Mouse (Mus musculus): ENCODE data around the gene Chuk. TPM values are rescaled to one million over a fixed set of nuclear protein-coding genes. Genes with fewer than 3 reads are reported as not detected.

Chuk gene
- polyA plus RNA-seq, 1 experiment from 2014 or later: 45.9 TPM

DNA sequence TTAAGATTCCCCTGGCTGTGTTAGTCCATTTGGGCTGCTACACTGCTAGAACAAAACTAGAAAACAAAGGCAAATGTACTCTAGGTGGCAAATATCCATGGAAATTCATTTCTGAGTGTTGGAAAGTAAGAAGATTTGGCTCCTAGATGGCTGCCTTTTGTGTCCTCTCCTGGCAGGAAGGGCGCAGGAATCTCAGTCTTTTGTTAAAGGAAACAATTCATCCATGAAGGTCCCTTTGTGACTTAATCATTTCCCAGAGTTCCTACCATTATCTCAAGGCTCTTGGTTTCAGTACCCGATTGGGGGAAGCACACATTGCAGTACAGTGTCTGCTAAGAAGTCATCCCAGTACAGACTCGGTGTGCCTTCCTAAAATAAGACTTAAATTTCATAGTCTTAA, 21.0 kb downstream of the Chuk start:
- H3K27ac ChIP-seq (replicated peaks): no peak overlapping the region
- H3K4me3 ChIP-seq: no peak overlapping the region
- 55% methylated on average over 3 of the region's 3 CpGs for WGBS
- DNase-seq (ENCODE audit: low spot score): no peak
- no peaks in the 10 kb centered on the region for H3K9me3 ChIP-seq
- no peaks in the 10 kb centered on the region for H3K4me1 ChIP-seq
- no peaks in the 10 kb centered on the region for H3K27me3 ChIP-seq (replicated peaks; ENCODE audit: low read depth, poor library complexity, severe bottlenecking)
- H3K36me3 ChIP-seq (replicated peaks): peaks cover 89% of the 10 kb centered on the region

DNA sequence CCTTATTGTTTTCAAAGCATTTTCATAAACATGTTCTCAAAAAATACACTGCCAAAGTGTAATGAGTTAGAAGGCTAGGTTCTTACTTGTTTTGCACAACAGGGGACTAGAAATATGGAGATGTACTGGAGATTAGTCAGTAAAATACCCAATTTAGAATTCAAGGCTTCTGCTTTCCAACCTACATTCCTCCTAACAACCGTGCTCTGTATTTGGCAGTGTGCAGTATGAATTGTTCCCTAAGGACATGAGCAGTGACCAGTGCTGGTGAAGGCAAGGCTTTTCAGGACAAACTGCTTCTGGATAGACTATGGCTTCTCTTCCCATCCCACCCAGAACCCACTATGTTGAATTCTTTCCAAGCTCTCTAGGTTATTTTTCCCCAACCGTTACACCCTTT, 26.4 kb downstream of the Chuk start:
- WGBS: 95% methylated on average over 2 of the region's 2 CpGs
- no peaks in the 10 kb centered on the region for H3K27me3 ChIP-seq (replicated peaks; ENCODE audit: low read depth, poor library complexity, severe bottlenecking)
- H3K4me3 ChIP-seq: no peak overlapping the region
- peaks cover 91% of the 10 kb centered on the region for H3K36me3 ChIP-seq (replicated peaks)
- DNase-seq (ENCODE audit: low spot score): no peak
- H3K27ac ChIP-seq (replicated peaks): no peak overlapping the region
- H3K9me3 ChIP-seq: no peaks in the 10 kb centered on the region
- 0 out of 2 replicates have a peak, but pooled peaks cover 4% of the 10 kb centered on the region for H3K4me1 ChIP-seq

DNA sequence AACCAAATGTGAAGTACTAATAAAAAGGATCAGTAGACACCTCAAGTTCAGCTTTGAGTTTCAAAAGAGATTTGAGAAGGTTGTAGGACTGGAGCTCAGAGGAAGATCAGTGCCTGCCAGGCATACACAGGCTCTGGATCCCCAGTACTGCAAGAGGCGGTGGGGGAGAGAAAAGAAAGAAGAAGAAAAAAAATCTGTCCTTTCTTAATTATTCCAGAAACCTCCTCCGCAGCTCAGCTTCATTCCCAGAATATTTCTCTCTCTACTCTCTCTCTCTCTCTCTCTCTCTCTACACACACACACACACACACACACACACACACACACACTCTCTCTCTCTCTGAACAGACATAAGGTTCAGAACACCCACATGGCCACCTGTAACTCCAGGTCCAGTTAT, 27.3 kb downstream of the Chuk start:
- Histone ChIP-seq H3K9me3 (no peaks in the 10 kb centered on the region), H3K4me1 (0 out of 2 replicates have a peak, but pooled peaks cover 4% of the 10 kb centered on the region), H3K27me3 (replicated peaks; ENCODE audit: low read depth, poor library complexity, severe bottlenecking) (no peaks in the 10 kb centered on the region), H3K27ac (replicated peaks) (no peak overlapping the region), H3K36me3 (replicated peaks) (peaks cover 95% of the 10 kb centered on the region), H3K4me3 (no peak overlapping the region)
- DNase-seq (ENCODE audit: low spot score): no peak
- 86% methylated on average over 2 of the region's 2 CpGs for WGBS

DNA sequence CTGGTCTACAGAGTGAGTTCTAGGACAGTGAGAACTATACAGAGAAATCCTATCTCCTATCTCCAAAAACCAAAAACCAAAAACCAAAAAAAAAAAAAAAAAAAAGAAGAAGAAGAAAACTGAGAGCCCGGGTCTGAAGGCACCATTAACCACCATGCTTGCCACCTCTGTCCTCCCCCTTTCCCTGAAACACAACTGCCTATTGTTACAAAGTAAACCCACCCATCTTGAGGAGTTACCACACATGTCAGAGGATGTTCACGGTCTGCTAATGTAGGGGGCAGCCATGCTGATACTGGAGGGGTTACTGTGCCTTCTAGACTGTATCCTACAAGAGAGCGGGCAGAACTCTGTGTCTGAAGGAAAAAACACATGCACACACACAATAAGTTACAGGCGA, 30.3 kb downstream of the Chuk start:
- H3K36me3 ChIP-seq (replicated peaks): peaks cover 81% of the 10 kb centered on the region
- H3K9me3 ChIP-seq: no peaks in the 10 kb centered on the region
- 0 out of 2 replicates have a peak, but pooled peaks cover 4% of the 10 kb centered on the region for H3K4me1 ChIP-seq
- no peak overlapping the region for H3K27ac ChIP-seq (replicated peaks)
- no peaks in the 10 kb centered on the region for H3K27me3 ChIP-seq (replicated peaks; ENCODE audit: low read depth, poor library complexity, severe bottlenecking)
- no peak overlapping the region for H3K4me3 ChIP-seq
- 83% methylated on average over 4 of the region's 4 CpGs for WGBS
- DNase-seq (ENCODE audit: low spot score): no peak

DNA sequence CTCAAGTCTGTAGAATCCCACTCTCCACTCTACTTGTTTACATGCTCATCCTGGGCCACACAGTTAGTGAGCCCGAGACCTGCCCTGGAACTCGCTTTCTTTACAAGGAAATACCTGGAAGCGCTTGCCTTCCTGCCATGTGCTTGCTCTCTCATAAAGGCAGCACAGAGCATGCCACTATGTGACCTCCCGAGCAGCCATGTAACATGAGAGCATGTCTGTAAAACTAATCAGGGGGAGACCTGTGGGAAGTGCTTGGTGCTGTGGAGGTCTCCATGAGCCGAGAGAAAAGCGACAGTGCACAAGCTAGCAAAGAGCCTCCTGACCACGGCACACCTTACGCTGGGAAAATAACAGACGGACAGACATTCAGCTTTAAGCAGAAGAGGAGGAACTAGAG, 30.8 kb downstream of the Chuk start:
- H3K4me1 ChIP-seq: 0 out of 2 replicates have a peak, but pooled peaks cover 4% of the 10 kb centered on the region
- peaks cover 78% of the 10 kb centered on the region for H3K36me3 ChIP-seq (replicated peaks)
- no peak overlapping the region for H3K27ac ChIP-seq (replicated peaks)
- no peaks in the 10 kb centered on the region for H3K9me3 ChIP-seq
- whole genome bisulfite sequencing: 76% methylated on average over 9 of the region's 9 CpGs
- H3K27me3 ChIP-seq (replicated peaks; ENCODE audit: low read depth, poor library complexity, severe bottlenecking): no peaks in the 10 kb centered on the region
- DNase-seq (ENCODE audit: low spot score): peak; percentile 10
- no peak overlapping the region for H3K4me3 ChIP-seq

DNA sequence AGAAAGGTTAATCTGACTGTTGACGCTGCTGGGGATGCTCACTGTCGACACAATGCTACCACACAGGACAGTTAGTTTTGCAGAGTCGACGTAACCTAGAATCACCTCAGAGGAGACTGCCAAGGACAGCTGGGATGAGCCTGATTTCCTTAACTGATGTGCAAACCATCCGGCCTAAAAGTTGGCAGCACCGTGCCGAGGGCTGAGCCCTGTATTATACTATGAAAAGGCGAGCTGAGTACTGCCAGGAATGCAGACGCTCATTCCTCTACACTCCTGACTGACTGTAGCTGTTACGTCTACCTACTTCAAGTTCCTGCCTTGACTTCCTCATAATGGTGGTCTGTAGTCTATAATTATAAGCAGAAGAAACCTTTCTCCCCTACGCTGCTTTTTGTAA, 32.3 kb downstream of the Chuk start:
- peaks cover 6% of the 10 kb centered on the region; the same call in 1 of the 2 replicates for H3K4me1 ChIP-seq
- WGBS: 86% methylated on average over 11 of the region's 11 CpGs

DNA sequence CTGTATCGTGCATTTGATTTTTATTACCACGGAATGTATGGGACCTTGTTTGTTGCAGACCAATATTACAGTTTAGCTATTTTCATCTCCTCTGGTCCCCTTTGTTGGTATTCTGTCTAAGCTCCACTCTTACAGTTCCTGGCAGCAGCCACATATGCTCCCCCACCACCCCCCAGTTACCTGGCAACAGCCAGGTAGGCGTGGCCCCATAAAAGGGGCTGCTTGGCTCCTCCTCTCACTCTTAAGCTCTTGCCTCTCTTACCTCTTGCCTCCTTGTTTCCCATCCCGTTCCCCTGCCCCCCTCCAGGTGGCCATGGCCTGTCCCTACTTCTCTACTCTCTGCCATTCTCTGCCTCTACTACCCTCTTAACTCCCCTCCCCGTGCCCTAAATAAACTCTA, 36.1 kb downstream of the Chuk start:
- no peak overlapping the region for H3K4me3 ChIP-seq
- H3K9me3 ChIP-seq: no peaks in the 10 kb centered on the region
- DNase-seq (ENCODE audit: low spot score): no peak
- 0 out of 2 replicates have a peak, but pooled peaks cover 6% of the 10 kb centered on the region for H3K27me3 ChIP-seq (replicated peaks; ENCODE audit: low read depth, poor library complexity, severe bottlenecking)
- H3K27ac ChIP-seq (replicated peaks): no peak overlapping the region
- WGBS: 62% methylated on average over 5 of the region's 5 CpGs
- H3K4me1 ChIP-seq: peaks cover 15% of the 10 kb centered on the region
- H3K36me3 ChIP-seq (replicated peaks): peaks cover 32% of the 10 kb centered on the region

More for the DNA sequence above, 32.3 kb downstream of the Chuk start:
- Histone ChIP-seq H3K27ac (replicated peaks) (no peak overlapping the region), H3K27me3 (replicated peaks; ENCODE audit: low read depth, poor library complexity, severe bottlenecking) (no peaks in the 10 kb centered on the region), H3K9me3 (no peaks in the 10 kb centered on the region), H3K36me3 (replicated peaks) (peaks cover 70% of the 10 kb centered on the region), H3K4me3 (no peak overlapping the region)
- no peak for DNase-seq (ENCODE audit: low spot score)

DNA sequence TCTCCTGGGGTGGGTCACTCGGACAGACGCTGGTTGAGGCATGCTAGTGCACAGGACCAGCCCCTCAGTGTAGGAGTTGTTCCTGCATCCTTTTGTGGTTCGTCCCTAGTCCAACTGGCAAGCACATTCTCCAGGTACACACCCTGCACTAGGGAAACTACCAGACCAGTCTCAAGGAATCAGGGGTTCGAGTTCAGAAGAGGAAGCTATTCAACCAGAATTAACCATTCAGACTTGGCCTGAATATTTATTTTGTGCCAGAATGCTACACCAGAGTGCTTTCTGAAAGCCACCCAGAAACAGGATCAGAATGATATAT, 37.4 kb downstream of the Chuk start:
- H3K4me3 ChIP-seq: peak overlapping the region; percentile 84
- peaks cover 15% of the 10 kb centered on the region for H3K4me1 ChIP-seq
- WGBS: 12% methylated on average over 4 of the region's 4 CpGs
- DNase-seq (ENCODE audit: low spot score): no peak
- 0 out of 2 replicates have a peak, but pooled peaks cover 6% of the 10 kb centered on the region for H3K27me3 ChIP-seq (replicated peaks; ENCODE audit: low read depth, poor library complexity, severe bottlenecking)
- peaks cover 23% of the 10 kb centered on the region for H3K36me3 ChIP-seq (replicated peaks)
- H3K9me3 ChIP-seq: no peaks in the 10 kb centered on the region
- H3K27ac ChIP-seq (replicated peaks): peak overlapping the region; percentile 84

DNA sequence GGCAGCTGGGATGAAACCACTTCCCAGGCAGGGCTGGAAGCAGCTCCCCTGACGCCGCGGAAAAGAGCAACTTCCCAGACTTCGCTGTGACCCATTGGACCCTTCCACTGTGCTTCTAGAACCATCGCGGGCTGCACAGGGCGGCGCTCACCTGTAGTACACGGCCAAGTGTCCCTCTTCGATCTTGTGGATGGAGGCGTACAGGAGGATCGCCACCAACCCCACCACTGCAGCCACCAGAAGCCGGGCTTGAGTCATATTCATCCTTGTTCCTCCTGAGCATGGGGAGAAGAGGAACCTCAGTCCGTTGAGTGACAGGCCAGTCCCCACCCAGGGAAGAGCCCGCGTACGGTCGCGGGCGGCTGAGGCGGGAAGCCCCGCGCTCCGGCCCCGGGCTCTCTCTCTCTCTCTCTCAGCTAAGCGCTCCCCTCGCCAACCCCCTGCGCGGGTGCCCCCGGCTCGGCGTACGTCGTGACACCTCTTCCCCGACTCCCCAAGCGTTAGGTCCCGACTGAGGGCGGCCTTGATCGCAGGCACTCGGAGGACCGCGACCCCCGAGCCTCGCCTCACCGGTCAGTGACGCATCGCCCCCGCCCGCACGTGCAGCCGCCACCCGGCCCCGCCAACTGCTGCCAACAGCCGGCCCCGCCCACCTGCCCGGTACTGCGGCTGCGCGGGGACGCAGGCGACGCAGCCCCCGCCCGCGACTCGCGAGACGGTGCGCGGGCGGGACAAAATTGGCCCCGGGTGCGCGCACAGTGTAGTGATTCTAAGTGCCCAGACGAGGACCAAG, 38.0 kb downstream of the Chuk start, which contains the start of gene Erlin1:
Erlin1 (minus strand) TSS at position 665 of the 793 bp plus-strand sequence.
- Histone ChIP-seq H3K36me3 (replicated peaks) (peaks cover 22% of the 10 kb centered on the region), H3K4me3 (peak within 1 kb of the TSS; percentile 84), H3K27me3 (replicated peaks; ENCODE audit: low read depth, poor library complexity, severe bottlenecking) (0 out of 2 replicates have a peak, but pooled peaks cover 6% of the 10 kb centered on the region), H3K9me3 (no peaks in the 10 kb centered on the region), H3K27ac (replicated peaks) (peak within 1 kb of the TSS; percentile 84), H3K4me1 (peaks cover 15% of the 10 kb centered on the region)
- DNase-seq (ENCODE audit: low spot score): peak; percentile 92
- WGBS: under 1% methylated on average over 75 of the region's 75 CpGs

DNA sequence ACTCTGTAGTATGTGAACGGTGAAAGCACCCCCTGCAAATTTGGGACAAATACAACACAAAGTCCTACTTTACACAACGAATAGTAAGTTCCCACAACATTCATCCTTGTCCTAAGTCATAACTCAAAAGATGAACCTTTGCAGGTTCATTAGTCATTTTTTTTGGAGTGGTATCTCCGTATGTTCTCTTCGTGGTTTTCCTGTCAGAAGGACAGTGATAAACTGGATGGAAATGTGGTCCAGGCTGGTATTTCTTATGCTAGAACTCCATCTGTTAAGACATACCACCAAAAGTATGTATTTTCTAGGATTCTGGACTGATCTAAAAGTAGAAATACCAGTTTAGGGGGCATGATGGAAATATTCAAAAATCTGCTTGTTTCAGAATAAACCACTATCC, 39.0 kb downstream of the Chuk start:
- no peak for DNase-seq (ENCODE audit: low spot score)
- 0 out of 2 replicates have a peak, but pooled peaks cover 6% of the 10 kb centered on the region for H3K27me3 ChIP-seq (replicated peaks; ENCODE audit: low read depth, poor library complexity, severe bottlenecking)
- WGBS: 87% methylated on average over 4 of the region's 4 CpGs
- H3K4me3 ChIP-seq: peak overlapping the region; percentile 84
- H3K4me1 ChIP-seq: peaks cover 15% of the 10 kb centered on the region
- no peaks in the 10 kb centered on the region for H3K9me3 ChIP-seq
- H3K36me3 ChIP-seq (replicated peaks): peaks cover 27% of the 10 kb centered on the region
- no peak overlapping the region for H3K27ac ChIP-seq (replicated peaks)

DNA sequence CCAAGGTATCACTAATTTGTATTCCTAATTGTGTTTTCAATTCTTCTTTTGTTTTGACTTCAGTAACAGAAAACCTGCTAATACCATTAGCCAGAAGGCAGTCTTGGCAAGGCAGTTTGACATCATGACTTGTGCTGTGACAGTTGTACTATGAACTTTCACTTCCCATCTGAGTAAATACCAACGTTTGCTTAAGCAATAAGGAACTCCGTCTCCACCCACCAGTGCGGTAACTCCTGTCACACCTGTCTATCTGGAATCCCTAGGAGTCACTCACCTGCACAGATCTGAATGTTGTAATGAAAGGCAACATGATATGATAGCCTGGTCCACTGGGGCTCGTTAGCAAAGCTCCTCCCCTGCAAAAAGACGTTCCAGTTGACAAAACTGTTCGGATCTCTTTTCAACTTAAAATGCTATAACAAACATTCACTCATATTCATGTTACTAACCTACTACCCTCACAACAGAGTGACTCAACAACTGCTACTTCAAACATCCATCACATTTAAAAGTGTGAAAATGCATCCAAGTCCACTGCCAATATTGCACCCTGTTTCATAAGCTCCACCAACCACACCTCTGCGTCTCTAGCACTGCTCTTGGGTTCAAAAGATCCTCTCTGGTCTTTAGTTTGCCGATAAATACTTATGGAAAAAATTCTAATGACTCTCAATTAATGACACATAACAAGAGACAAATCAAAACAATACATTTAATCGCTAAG, 39.8 kb downstream of the Chuk start:
- Histone ChIP-seq H3K4me1 (peaks cover 15% of the 10 kb centered on the region), H3K36me3 (replicated peaks) (peaks cover 23% of the 10 kb centered on the region), H3K4me3 (no peak overlapping the region), H3K27ac (replicated peaks) (no peak overlapping the region), H3K27me3 (replicated peaks; ENCODE audit: low read depth, poor library complexity, severe bottlenecking) (0 out of 2 replicates have a peak, but pooled peaks cover 6% of the 10 kb centered on the region), H3K9me3 (no peaks in the 10 kb centered on the region)
- WGBS: 79% methylated on average over 9 of the region's 9 CpGs
- no peak for DNase-seq (ENCODE audit: low spot score)

DNA sequence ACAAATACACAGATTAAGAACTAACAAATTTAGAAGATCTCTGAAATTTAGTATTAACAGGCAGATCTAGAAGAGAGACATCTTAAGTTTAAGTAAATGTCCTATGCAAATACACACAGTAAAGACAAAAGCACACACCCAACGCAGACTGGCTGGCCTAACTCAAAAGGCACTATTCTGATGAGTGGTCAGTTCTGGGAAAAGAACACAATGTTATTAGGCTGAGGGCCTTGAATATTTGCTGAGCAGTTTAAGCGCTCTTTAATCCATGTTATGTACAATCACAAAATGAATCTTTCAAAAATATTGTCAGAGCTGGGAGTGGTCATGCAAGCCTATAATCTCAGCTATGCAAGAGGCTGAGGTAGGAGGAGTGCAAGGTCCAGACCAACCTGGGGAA, 42.5 kb downstream of the Chuk start:
- H3K4me3 ChIP-seq: no peak overlapping the region
- H3K27ac ChIP-seq (replicated peaks): no peak overlapping the region
- WGBS: 91% methylated on average over 2 of the region's 2 CpGs
- H3K9me3 ChIP-seq: no peaks in the 10 kb centered on the region
- H3K36me3 ChIP-seq (replicated peaks): peaks cover 33% of the 10 kb centered on the region
- peaks cover 11% of the 10 kb centered on the region for H3K4me1 ChIP-seq
- no peak for DNase-seq (ENCODE audit: low spot score)
- 0 out of 2 replicates have a peak, but pooled peaks cover 6% of the 10 kb centered on the region for H3K27me3 ChIP-seq (replicated peaks; ENCODE audit: low read depth, poor library complexity, severe bottlenecking)

Data from embryonic facial prominence, embryonic 10.5 days (tissue).